ENCODE assay signal across 8 mouse cellular contexts in the genomic region with DNA sequence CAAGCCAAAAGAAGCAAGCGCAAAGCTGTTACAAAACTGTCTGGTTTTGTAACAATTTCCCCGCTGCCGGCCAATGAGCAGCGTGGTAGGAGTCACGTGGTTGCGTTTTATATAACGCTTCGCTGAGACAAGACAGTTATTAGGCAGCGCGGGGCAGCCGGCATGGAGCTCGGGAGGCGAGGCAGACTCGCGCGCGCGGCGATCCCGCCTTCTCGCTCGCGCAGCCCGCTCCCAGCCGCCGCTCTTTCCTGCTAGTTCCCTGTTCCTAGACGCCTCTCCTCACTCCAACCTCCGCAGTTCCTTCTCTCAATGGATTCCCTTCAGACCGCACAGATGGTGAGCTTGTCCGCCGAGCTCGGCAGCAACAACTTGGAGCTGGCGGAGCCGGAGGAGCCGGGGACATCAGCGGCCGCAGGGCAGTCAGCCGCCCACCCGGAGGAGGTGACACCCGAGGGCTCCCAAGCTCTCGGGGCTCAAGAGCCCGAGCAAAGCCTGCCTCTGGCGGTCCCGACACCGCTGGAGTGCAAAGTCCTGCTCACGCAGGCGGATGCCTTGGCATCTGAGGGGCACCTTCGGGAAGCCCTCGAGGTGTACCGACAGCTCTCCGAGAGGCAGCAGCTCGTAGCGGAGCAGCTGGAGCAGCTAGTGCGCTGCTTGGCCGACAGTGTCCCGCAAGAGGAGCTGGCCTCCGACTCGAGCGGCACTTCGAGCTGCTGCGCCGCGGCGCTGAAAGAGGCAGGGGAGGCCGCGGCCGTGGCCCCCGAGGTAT. TPM values are rescaled to one million over a fixed set of nuclear protein-coding genes. Genes with fewer than 3 reads are reported as not detected.
DNase-seq lines count a peak whose midpoint lies in the region; ATAC-seq lines count a peak whose summit lies in the region.

Gene Lonrf3 (plus strand): TSS at position 83 of the 769 bp plus-strand sequence.

- DNase-seq in heart, adult 9 months (ENCODE audit: low spot score in 2 of 2): peak; percentile 80 to 81
- DNase-seq in kidney, adult 8-10 months: peak; percentile 73
- DNase-seq in limb, embryonic 11.5 days (ENCODE audit: low spot score): peak; percentile 50
- DNase-seq in midbrain, embryonic 11.5 days (ENCODE audit: low spot score, missing footprints): peak; percentile 92
- DNase-seq in right cerebral cortex, postnatal 4 days: peak; percentile 41

- H3K27me3 ChIP-seq in erythroblast, embryonic 14.5 days (ENCODE audit: control insufficient read depth): peaks cover 42% of the 10 kb centered on the region
- H3K27me3 ChIP-seq in embryonic facial prominence, embryonic 13.5 days: peaks cover 70% of the 10 kb centered on the region
- H3K27me3 ChIP-seq in limb, embryonic 11.5 days (ENCODE audit: control insufficient read depth, insufficient read depth, low read length): peaks cover 20% of the 10 kb centered on the region
- peaks cover 16% of the 10 kb centered on the region for H3K27me3 ChIP-seq in midbrain, embryonic 11.5 days (ENCODE audit: control insufficient read depth, insufficient read depth, low read length)

- ATAC-seq in erythroblast, adult 5-6 weeks (replicated peaks; ENCODE audit: low FRiP score, poor library complexity, severe bottlenecking): no peak
- ATAC-seq in embryonic facial prominence, embryonic 13.5 days (ENCODE audit: insufficient number of reproducible peaks, insufficient read depth, low FRiP score, low TSS enrichment, low read depth): 0 out of 2 replicates have a peak, but pooled peaks have one; percentile 59
- no peak for ATAC-seq in limb, embryonic 11.5 days (ENCODE audit: insufficient number of reproducible peaks, low FRiP score, low TSS enrichment, low read depth)
- ATAC-seq in midbrain, embryonic 11.5 days (ENCODE audit: low FRiP score): peak; percentile 83

- peak within 1 kb of the TSS; percentile 76 for H3K4me2 ChIP-seq in embryonic facial prominence, embryonic 13.5 days
- peak within 1 kb of the TSS; percentile 65 for H3K4me2 ChIP-seq in limb, embryonic 11.5 days (ENCODE audit: low read depth, severe bottlenecking)
- peak within 1 kb of the TSS; percentile 67 for H3K4me2 ChIP-seq in midbrain, embryonic 11.5 days

- H3K9me3 ChIP-seq in erythroblast, embryonic 14.5 days (ENCODE audit: control insufficient read depth, low read length): peaks cover 11% of the 10 kb centered on the region
- H3K9me3 ChIP-seq in embryonic facial prominence, embryonic 13.5 days: no peaks in the 10 kb centered on the region
- no peaks in the 10 kb centered on the region for H3K9me3 ChIP-seq in limb, embryonic 11.5 days (ENCODE audit: control insufficient read depth, low read length)
- no peaks in the 10 kb centered on the region for H3K9me3 ChIP-seq in midbrain, embryonic 11.5 days (ENCODE audit: control insufficient read depth, low read length)

- no peak within 1 kb of the TSS for H3K27ac ChIP-seq in embryonic facial prominence, embryonic 13.5 days
- no peak within 1 kb of the TSS for H3K27ac ChIP-seq in limb, embryonic 11.5 days (replicated peaks; ENCODE audit: low read depth, low read length)
- no peak within 1 kb of the TSS for H3K27ac ChIP-seq in midbrain, embryonic 11.5 days (ENCODE audit: low read depth, low read length)

- H3K4me3 ChIP-seq in erythroblast, embryonic 14.5 days (replicated peaks): peak within 1 kb of the TSS; percentile 46
- H3K4me3 ChIP-seq in embryonic facial prominence, embryonic 13.5 days: peak within 1 kb of the TSS; percentile 46
- H3K4me3 ChIP-seq in limb, embryonic 11.5 days (ENCODE audit: low read depth, low read length): peak within 1 kb of the TSS; percentile 31
- peak within 1 kb of the TSS; percentile 40 for H3K4me3 ChIP-seq in midbrain, embryonic 11.5 days (ENCODE audit: low read depth, low read length)

- H3K36me3 ChIP-seq in erythroblast, embryonic 14.5 days (ENCODE audit: control insufficient read depth): no peaks in the 10 kb centered on the region
- H3K36me3 ChIP-seq in embryonic facial prominence, embryonic 13.5 days: no peaks in the 10 kb centered on the region
- no peaks in the 10 kb centered on the region for H3K36me3 ChIP-seq in limb, embryonic 11.5 days (ENCODE audit: control insufficient read depth, insufficient read depth, low read length)
- no peaks in the 10 kb centered on the region for H3K36me3 ChIP-seq in midbrain, embryonic 11.5 days (ENCODE audit: control insufficient read depth, insufficient read depth, low read length)

- WGBS in embryonic facial prominence, embryonic 13.5 days: 22% methylated on average over 68 of the region's 68 CpGs
- WGBS in limb, embryonic 11.5 days: 27% methylated on average over 68 of the region's 68 CpGs
- 25% methylated on average over 58 of the region's 68 CpGs for WGBS in midbrain, embryonic 11.5 days

- H3K9ac ChIP-seq in embryonic facial prominence, embryonic 13.5 days: peak within 1 kb of the TSS; percentile 49
- H3K9ac ChIP-seq in limb, embryonic 11.5 days (ENCODE audit: low read length): no peak within 1 kb of the TSS
- peak within 1 kb of the TSS; percentile 38 for H3K9ac ChIP-seq in midbrain, embryonic 11.5 days (ENCODE audit: low read length)

- H3K4me1 ChIP-seq in erythroblast, embryonic 14.5 days (ENCODE audit: control insufficient read depth): no peaks in the 10 kb centered on the region
- no peaks in the 10 kb centered on the region for H3K4me1 ChIP-seq in embryonic facial prominence, embryonic 13.5 days
- no peaks in the 10 kb centered on the region for H3K4me1 ChIP-seq in limb, embryonic 11.5 days (ENCODE audit: control insufficient read depth, insufficient read depth, low read length)
- no peaks in the 10 kb centered on the region; the same call in 1 of the 2 replicates for H3K4me1 ChIP-seq in midbrain, embryonic 11.5 days (ENCODE audit: control insufficient read depth, insufficient read depth, low read length)

RNA-seq across cellular contexts. Expression of gene Lonrf3, which starts in this region (rescaled TPM):
- polyA plus RNA-seq in erythroblast, embryonic 14.5 days (2012): not detected in 2 replicates
- total RNA-seq in erythroblast, adult 5-6 weeks (2015; ENCODE audit: low replicate concordance): 1.5 and 3.3 TPM in 2 replicates
- 4.9 and 8.2 TPM in 2 replicates for total RNA-seq in erythroblast, adult 5-6 weeks (2017; ENCODE audit: low replicate concordance)
- 0.45 and 0.63 TPM in 2 replicates for polyA plus RNA-seq in embryonic facial prominence, embryonic 13.5 days (2015; fragmentation: Nextera tagmentation; extraction: Ambion mirVana)
- polyA plus RNA-seq in limb, embryonic 11.5 days (2014; fragmentation: Nextera tagmentation; extraction: Ambion mirVana): 0.10 and 0.11 TPM in 2 replicates
- 1.1 and 1.7 TPM in 2 replicates for polyA plus RNA-seq in midbrain, embryonic 11.5 days (2014; fragmentation: Nextera tagmentation; extraction: Ambion mirVana)

Comparison
In these comparisons a context has a peak if more than half of its experiments do, and no peak if none do; other contexts are left out.
1. Peak in ATAC-seq, H3K4me3 ChIP-seq, H3K9ac ChIP-seq and H3K4me2 ChIP-seq in embryonic facial prominence, embryonic 13.5 days; RNA of the gene not detected or under 1 TPM.
2. Peak in DNase-seq, H3K4me3 ChIP-seq and H3K4me2 ChIP-seq in limb, embryonic 11.5 days; RNA of the gene not detected or under 1 TPM.
3. DNase-seq: peak in every context shown above with its lines; median percentile 92 in midbrain, embryonic 11.5 days; 80 in heart, adult 9 months; 73 in kidney, adult 8-10 months; 50 in limb, embryonic 11.5 days; 41 in right cerebral cortex, postnatal 4 days.